11 mouse cellular contexts compared by ENCODE assay signal in the genomic region with DNA sequence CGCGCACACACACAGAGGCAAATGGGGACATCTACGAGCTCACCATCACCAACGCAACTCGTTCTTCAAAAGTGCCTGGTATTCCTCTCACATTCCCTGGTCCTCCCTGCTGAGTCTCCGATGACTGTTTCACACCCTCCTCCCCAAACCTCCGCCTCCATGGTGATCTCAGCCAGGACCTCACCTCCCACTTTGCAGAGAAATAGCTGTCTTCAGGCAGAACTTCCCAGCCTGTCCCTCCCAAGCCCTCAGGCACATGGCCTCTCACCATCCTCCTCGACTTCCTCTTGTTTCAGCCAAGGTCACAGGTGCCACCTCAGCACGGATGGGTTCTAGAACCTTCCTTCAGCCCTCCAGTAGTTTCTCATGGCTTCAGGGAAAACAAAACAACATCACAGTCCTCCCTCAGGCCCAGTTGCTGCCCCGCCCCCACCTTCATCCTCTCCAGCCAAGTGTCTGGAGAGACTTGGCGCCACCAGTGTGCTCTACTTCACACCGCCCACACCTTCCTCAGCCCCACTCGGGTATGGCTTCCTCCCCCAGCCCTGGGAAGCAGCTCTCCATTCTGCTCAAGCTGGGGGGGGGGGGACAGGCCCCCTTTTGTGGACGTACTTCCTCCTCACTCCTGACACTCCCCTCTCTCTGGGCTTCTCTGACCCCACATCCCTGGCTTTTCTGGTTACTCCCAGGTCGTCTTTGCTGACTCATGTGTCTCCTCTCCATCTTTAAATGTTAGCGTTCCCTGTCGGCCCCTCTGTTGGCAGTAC. TPM values are rescaled to one million over a fixed set of nuclear protein-coding genes. Genes with fewer than 3 reads are reported as not detected.
DNase-seq lines count a peak whose midpoint lies in the region; ATAC-seq and TF ChIP-seq lines count a peak whose summit lies in the region.
"Had no signal": no experiment of that assay in that cellular context is flagged by ENCODE, and none has a peak within 500 bp of the region (broad histone marks: within the 10 kb centered on the region; RNA-seq: fewer than 3 reads in every experiment).

No protein-coding gene starts in this region.

- H3K4me1 ChIP-seq in heart, adult 2 months (ENCODE audit: control insufficient read depth, insufficient read depth, low read length) = peaks cover 1% of the 10 kb centered on the region; the same call in 1 of the 2 replicates

- ATAC-seq in megakaryocyte progenitor cell, adult 5-6 weeks (replicated peaks; ENCODE audit: poor library complexity) = no peak

- H3K27me3 ChIP-seq in heart, adult 2 months (ENCODE audit: control insufficient read depth, insufficient read depth, low read length) = no peaks in the 10 kb centered on the region

- no peak overlapping the region for H3K27ac ChIP-seq in heart, adult 2 months
- H3K27ac ChIP-seq: hindbrain, embryonic 14.5 days had no signal

- peak; percentile 38 for DNase-seq in layer of hippocampus, adult 11-12 months (ENCODE audit: low spot score)
- no peak for DNase-seq in layer of hippocampus, adult 9-10 months (ENCODE audit: low spot score)
- peak; percentile 44 to 69 for DNase-seq in cerebellum, postnatal 25 days
- peak; percentile 32 to 36 for DNase-seq in heart, adult 2 months
- DNase-seq in left cerebral cortex, postnatal 25 days (ENCODE audit: low spot score in 2 of 2) = peak; percentile 55 to 94
- no peak for DNase-seq in adrenal gland, adult 18-20 months (ENCODE audit: low spot score in 2 of 2)
- DNase-seq in urinary bladder, postnatal 10 days (ENCODE audit: low spot score) = no peak
- DNase-seq: liver had no signal

- no peaks in the 10 kb centered on the region for H3K79me2 ChIP-seq in heart, adult 2 months (replicated peaks; ENCODE audit: control insufficient read depth, insufficient read depth, low read length)

- no peak for TF ChIP-seq POLR2A in heart, adult 2 months (IDR thresholded peaks at IDR 0.05; ENCODE audit: insufficient read depth, low read depth, low read length)

- TF ChIP-seq EP300 in heart, adult 2 months (IDR thresholded peaks at IDR 0.05; ENCODE audit: insufficient read depth, low read depth, low read length) = no peak

- H3K9ac ChIP-seq in heart, adult 2 months (ENCODE audit: low read depth, low read length) = no peak overlapping the region
- H3K9ac ChIP-seq: hindbrain, embryonic 14.5 days had no signal

- WGBS in heart, adult 2 months = 43% methylated on average over 17 of the region's 17 CpGs

- no peak for TF ChIP-seq CTCF in heart, adult 2 months (IDR thresholded peaks at IDR 0.05)

- no peak overlapping the region for H3K4me3 ChIP-seq in heart, adult 2 months
- H3K4me3 ChIP-seq: erythroblast, embryonic 14.5 days had no signal

- H3K36me3 ChIP-seq in heart, adult 2 months (ENCODE audit: control insufficient read depth, insufficient read depth, low read length) = no peaks in the 10 kb centered on the region

- intact Hi-C loops in heart, adult 2 months (cut with DNase I) = no loop called here
- intact Hi-C loops in left cerebral cortex, postnatal 25 days (cut with DNase I) = loop anchor here (1.0 kb wide), 3 partner anchors 13 to 41 kb away; a partner anchor contains a TSS

RNA-seq across cellular contexts. Expression of a gene that starts 13.4 kb away (rescaled TPM):
- total RNA-seq in heart, adult 2 months (2021) = 1 to 10 TPM; 3.2 to 4.2 TPM
- polyA plus RNA-seq in heart, adult 2 months (2012; rRNA removed) = 6.1 and 7.3 TPM in 2 replicates
- 100 to 1,000 TPM in 1 of 2 experiments, 10 to 100 TPM in 1; 90.8 to 106 TPM for total RNA-seq in left cerebral cortex, postnatal 25 days (2021)
- not detected in 2 replicates for total RNA-seq in megakaryocyte progenitor cell, adult 5-6 weeks (2015)
- not detected in 2 replicates for total RNA-seq in megakaryocyte progenitor cell, adult 5-6 weeks (2017)
- total RNA-seq in adrenal gland, adult 18-20 months (2021) = 1 to 10 TPM; 5.0 to 9.6 TPM
- polyA plus RNA-seq: erythroblast, embryonic 14.5 days had no signal

Comparison
In these comparisons a context has a peak if more than half of its experiments do, and no peak if none do; other contexts are left out.
1. DNase-seq: peak in layer of hippocampus, adult 11-12 months (single experiment), cerebellum, postnatal 25 days (2 of 2), heart, adult 2 months (2 of 2) and left cerebral cortex, postnatal 25 days (2 of 2); none in layer of hippocampus, adult 9-10 months (single experiment), adrenal gland, adult 18-20 months (0 of 2) and urinary bladder, postnatal 10 days (single experiment).
2. RNA of a gene that starts 13.4 kb away (total RNA-seq): 90.8 to 106 TPM in left cerebral cortex, postnatal 25 days; 5.0 to 9.6 TPM in adrenal gland, adult 18-20 months, 3.2 to 4.2 TPM in heart, adult 2 months and not detected in megakaryocyte progenitor cell, adult 5-6 weeks; every median in the first group is over 4 times any median in the second.